Mouse (Mus musculus) CH12.LX (cell line): ENCODE measurements around the gene Lime1.
A peak's percentile ranks its signal among the peaks of the same experiment; 100 is the strongest.

Source experiments
- GABPA ChIP-seq: IDR thresholded peaks from 2 replicates; pipeline ENCODE4 v1.6.1; 2012; ENCODE audit warnings: low read depth, low read length, improper control_type of control experiment, inconsistent platforms; ENCODE audit not compliant: insufficient replicate concordance
- HCFC1 ChIP-seq: IDR thresholded peaks from 2 replicates; pipeline ENCODE4 v1.6.1; 2012; ENCODE audit warnings: low read depth, mild to moderate bottlenecking, inconsistent platforms, low read length, improper control_type of control experiment
- MAX ChIP-seq: IDR thresholded peaks from 2 replicates; pipeline ENCODE4 v1.6.1; 2011; ENCODE audit warnings: low read length, improper control_type of control experiment
- NELFE ChIP-seq: IDR thresholded peaks from 2 replicates; pipeline ENCODE4 v1.6.1; 2011; ENCODE audit warnings: low read depth, low read length, improper control_type of control experiment
- POLR2A ChIP-seq: IDR thresholded peaks from 2 replicates; pipeline ENCODE4 v1.6.1; 2011; ENCODE audit warnings: low read depth, mild to moderate bottlenecking, improper control_type of control experiment, low read length
- ZKSCAN1 ChIP-seq: IDR thresholded peaks from 2 replicates; pipeline ENCODE4 v1.6.1; 2012; ENCODE audit warnings: low read depth, inconsistent platforms, low read length, improper control_type of control experiment, borderline replicate concordance
- ZMIZ1 ChIP-seq: IDR thresholded peaks from 2 replicates; pipeline ENCODE4 v1.6.1; 2012; ENCODE audit warnings: low read depth, mild to moderate bottlenecking, inconsistent platforms, low read length, improper control_type of control experiment

DNA sequence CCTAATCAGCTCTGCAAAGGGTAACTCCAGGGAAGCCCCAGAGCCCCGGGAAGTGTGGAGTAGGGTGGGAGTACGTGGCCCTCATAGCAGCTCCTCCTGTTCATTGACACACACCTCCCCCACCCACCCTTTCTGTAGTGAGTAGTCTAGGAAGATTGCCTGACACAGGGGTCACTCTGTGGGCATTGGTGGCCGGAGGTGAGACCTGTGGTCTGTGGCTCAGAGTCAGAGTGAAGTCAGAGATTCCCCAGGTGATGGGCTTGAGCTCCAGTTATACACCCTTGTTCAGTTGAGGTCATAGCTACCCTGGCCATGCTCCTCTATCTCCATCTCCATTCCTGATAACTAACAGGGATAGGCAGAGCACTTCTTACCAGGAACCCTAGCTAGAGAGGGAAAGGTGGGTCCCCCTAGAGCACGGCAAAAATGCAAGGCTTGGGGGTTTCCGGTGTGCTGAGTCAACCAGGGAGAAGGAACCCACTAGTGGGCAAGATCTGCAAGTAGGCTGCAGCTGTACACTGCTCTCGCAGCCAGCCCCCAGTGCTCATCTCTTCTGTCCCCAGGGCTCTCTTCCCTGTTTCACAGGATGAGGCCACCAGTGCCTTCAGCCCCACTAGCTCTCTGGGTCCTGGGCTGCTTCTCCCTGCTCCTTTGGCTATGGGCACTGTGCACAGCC is 1.9 kb downstream of the Lime1 start:
- TF ChIP-seq NELFE (no peak), HCFC1 (no peak), MAX (0 out of 2 replicates have a peak, but pooled peaks have one; percentile 21), ZMIZ1 (no peak), POLR2A (no peak), GABPA (no peak), ZKSCAN1 (no peak)
